Mouse (Mus musculus): ENCODE results near the gene Olfr785.
"Not testable (repeated sequence)": the region's sequence is repeated elsewhere in the genome, so short reads cannot be mapped to it uniquely, and the experiment has no call there.

Gene Olfr785

GRCm38 (mm10) chr10:129405126-129405525 is at the start of gene Olfr785:
Olfr785 (plus strand) TSS chr10:129405426.
- no peak for DNase-seq (ENCODE audit: low spot score)

- not testable (repeated sequence) for DNase-seq (ENCODE audit: low spot score)
These were observed 48.7 kb upstream of the Olfr785 start for GRCm38 (mm10) chr10:129356496-129356895.

GRCm38 (mm10) chr10:129357307-129357706 is 47.9 kb upstream of the Olfr785 start:
- DNase-seq (ENCODE audit: low spot score): no peak

GRCm38 (mm10) chr10:129374051-129374450 is 31.2 kb upstream of the Olfr785 start:
- DNase-seq (ENCODE audit: low spot score): not testable (repeated sequence)

GRCm38 (mm10) chr10:129383783-129384182 is 21.4 kb upstream of the Olfr785 start, which contains the start of gene Olfr784:
Olfr784 (plus strand) TSS chr10:129384083.
- DNase-seq (ENCODE audit: low spot score): no peak

GRCm38 (mm10) chr10:129400892-129401291 is 4.3 kb upstream of the Olfr785 start:
- DNase-seq (ENCODE audit: low spot score): no peak

GRCm38 (mm10) chr10:129427006-129427405 is 21.8 kb downstream of the Olfr785 start, which contains the start of gene Olfr786:
Olfr786 (plus strand) TSS chr10:129427306.
- no peak for DNase-seq (ENCODE audit: low spot score)

All from lung, postnatal 25 days (tissue).